Mouse (Mus musculus) Patski (cell line): ENCODE measurements at regions not wholly inside any gene's neighbourhood (a gene's known extent, or its start where the extent isn't known, plus 50 kb on each side); places are given as distances from the start of the nearest gene placed in this dataset.
A peak's percentile ranks its signal among the peaks of the same experiment; 100 is the strongest.

Source experiments
- ATAC-seq: fragments of 100-300 bp; one replicate; pipeline ENCODE4 v1.8.0; 2021
- CTCF ChIA-PET: fragments of 350-600 bp; sonication (Branson Sonifier 250); formaldehyde crosslinking; loops from one replicate; lab custom pipeline; 2022; ENCODE audit warnings: inconsistent platforms; lab: Charles Lee
- POLR2A ChIA-PET: fragments of 350-600 bp; sonication (Branson Sonifier 250); formaldehyde crosslinking; loops from one replicate; lab custom pipeline; 2022; ENCODE audit warnings: antibody characterized with exemption, inconsistent platforms; lab: Charles Lee
- DNase-seq: peaks from one replicate; pipeline ENCODE4 v3.0.0-alpha.2; 2011; ENCODE audit warnings: low read depth, low spot score
- H3K27me3 ChIP-seq: fragments of 371-371 bp; one replicate; pipeline ENCODE4 v1.5.1; 2021
- CTCF ChIP-seq: fragments of 100-300 bp; IDR thresholded peaks from one replicate; pipeline ENCODE4 v1.5.1; 2021
- in situ Hi-C: fragments of 300-500 bp; cut with MboI; formaldehyde crosslinking; loops from 3 replicates; pipeline ENCODE4 v1.11.1; 2018; ENCODE audit warnings: low pct_unique_long_range_greater_than_20kb, mixed read lengths

DNA sequence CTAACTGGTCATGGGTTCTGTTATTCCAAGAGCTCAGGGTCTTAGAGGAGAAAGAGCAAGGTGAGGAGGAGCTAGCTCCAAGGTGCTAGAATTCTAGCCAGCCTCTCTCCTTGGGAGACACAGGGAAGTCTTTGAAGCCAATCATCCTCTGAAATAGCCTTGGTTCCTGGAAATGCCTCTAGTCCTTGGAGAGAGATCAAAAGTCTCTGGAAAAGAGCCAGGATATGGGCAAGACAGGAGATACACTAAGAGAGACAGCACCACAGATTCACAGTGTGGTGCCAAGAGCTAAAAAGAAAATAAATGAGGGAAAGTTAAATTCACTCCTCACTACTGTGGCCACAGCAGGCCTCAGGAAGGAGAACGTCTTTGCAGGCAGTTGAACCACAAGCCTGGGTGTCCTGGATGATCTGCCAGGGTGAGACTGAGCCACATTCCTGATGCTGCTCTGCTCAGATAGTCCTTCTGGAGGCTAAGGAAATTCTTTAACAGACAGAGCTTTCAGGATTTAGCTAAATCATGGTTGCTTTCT is 589.6 kb downstream of the Insc start:
- no peak for TF ChIP-seq CTCF
- in situ Hi-C loops = no loop called here
- ChIA-PET POLR2A (no interaction called here), CTCF (interaction anchor here (1.2 to 1.6 kb wide), 3 partner anchors 10 to 30 kb away, joined by 3 to 5 read pairs (median 3); no protein-coding TSS in a partner anchor)
- H3K27me3 ChIP-seq = no peaks in the 10 kb centered on the region
- DNase-seq (no peak), ATAC-seq (no peak)

DNA sequence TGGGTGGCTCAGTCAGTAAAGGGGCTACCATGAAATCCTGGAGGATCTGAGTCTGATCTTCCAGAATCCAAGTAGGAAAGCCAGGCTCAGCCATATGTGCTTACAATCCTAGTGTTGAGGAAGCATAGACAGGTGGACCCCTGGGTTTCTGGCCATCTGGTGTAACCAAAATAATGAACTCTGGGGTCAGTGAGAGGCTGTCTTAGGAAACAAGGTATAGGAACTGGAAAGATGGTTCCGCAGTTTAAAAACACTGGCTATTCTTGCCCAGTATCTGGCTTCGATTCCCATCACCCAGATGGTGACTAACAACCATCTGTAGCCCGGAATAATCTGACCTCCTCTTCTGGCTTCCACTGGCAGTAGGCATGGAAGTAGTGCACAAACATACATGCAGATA is 591.6 kb downstream of the Insc start:
- in situ Hi-C loops = no loop called here
- no peak for TF ChIP-seq CTCF
- ATAC-seq = no peak
- no peak for DNase-seq
- POLR2A ChIA-PET = no interaction called here
- CTCF ChIA-PET = no interaction called here
- H3K27me3 ChIP-seq = no peaks in the 10 kb centered on the region

DNA sequence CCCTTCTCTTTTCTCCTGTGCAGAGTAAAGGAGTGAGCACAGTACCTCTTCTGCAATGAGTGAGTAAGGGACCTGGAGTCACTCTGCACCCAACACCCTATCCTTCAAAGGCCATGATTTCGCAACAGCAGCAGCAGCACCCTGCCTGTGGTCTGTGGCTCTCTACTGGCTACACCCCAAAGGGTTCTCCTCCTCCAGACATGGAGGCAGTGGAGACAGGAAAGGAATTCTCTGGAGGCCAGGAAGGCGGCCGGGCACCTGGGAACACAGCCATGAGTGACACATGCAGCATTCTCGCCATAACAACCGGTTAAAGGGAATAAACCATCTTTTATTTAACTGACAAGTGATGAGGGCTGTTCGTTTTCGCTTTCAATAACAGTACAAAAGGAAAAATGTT is 596.7 kb downstream of the Insc start:
- no peak for TF ChIP-seq CTCF
- ATAC-seq (no peak), DNase-seq (no peak)
- no peaks in the 10 kb centered on the region for H3K27me3 ChIP-seq
- CTCF ChIA-PET = no interaction called here
- in situ Hi-C loops = no loop called here
- POLR2A ChIA-PET = interaction anchor here (0.6 to 0.7 kb wide), 2 partner anchors 15 to 20 kb away, joined by 3 read pairs; no protein-coding TSS in a partner anchor

DNA sequence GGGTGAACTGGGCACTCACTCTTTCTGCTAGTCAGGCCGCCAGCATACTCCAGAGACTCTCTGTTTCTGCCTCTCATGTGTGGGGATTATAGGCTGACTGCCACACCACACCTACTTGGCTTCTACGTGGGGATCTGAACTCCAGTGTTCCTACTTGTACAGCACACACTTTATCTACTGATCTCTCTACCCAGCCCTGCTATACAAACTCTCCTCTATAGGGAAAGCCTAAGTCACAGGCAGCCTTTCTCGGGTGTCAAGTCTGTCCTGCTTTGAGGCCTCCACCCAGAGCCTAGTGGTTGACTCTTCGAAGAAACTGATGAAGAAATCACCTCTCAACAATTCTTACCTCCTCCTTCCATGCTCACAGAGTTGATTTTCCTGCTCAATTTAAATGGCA is 597.5 kb downstream of the Insc start:
- ChIA-PET CTCF (no interaction called here), POLR2A (interaction anchor here (0.7 kb wide), 1 partner anchor 16 kb away, joined by 3 read pairs; no protein-coding TSS in a partner anchor)
- in situ Hi-C loops = no loop called here
- no peak for TF ChIP-seq CTCF
- DNase-seq (no peak), ATAC-seq (no peak)
- H3K27me3 ChIP-seq = no peaks in the 10 kb centered on the region

DNA sequence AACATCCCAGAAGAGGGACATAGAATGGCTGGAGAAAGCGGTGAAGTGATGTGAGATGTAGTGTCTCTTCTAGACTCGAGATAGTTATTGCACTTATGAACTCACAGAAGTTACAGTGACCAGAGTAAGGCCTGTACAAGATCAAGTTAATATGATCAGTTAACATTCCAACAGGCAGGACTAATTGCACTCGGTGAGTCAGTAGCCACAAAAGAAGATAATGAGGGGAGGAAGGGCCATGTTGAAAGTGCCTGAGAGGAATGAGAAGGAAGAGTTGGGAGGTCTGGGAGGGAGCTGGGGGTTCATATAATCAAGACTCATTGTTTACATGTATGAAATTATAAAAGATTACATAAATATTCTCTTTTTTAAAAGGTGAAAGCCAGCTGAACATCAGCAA is 602.3 kb downstream of the Insc start:
- POLR2A ChIA-PET = no interaction called here
- in situ Hi-C loops = no loop called here
- CTCF ChIA-PET = no interaction called here

DNA sequence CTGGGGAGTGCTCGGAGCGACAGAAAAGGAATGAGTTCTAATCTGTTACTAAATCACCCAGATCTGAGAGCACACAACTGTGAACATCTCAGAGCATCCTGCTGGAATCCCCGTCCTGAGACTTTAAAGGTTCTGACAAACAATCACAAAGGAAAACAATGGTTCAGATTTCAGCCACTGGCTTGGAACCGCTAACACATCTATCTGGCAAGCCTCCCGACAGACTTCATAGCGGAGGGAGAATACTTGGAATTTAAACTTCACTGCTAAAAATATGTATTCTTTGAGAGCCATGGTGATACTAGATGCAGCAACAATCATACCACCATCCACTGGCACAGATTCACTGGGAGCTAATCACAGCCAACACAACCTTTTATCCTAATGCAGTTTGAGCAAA is 615.2 kb downstream of the Insc start:
- H3K27me3 ChIP-seq = no peaks in the 10 kb centered on the region
- ATAC-seq (no peak), DNase-seq (no peak)
- ChIA-PET POLR2A (interaction anchor here (0.6 kb wide), 2 partner anchors 60 to 657 kb away, joined by 3 to 4 read pairs; no protein-coding TSS in a partner anchor), CTCF (interaction anchor here (4.2 kb wide), 1 partner anchor 8 kb away, joined by 16 read pairs; no protein-coding TSS in a partner anchor)
- in situ Hi-C loops = loop anchor here (5.0 kb wide), 1 partner anchor 136 kb away; no protein-coding TSS in a partner anchor
- TF ChIP-seq CTCF = no peak

More for the DNA sequence above, 602.3 kb downstream of the Insc start:
- ATAC-seq (no peak), DNase-seq (no peak)
- no peak for TF ChIP-seq CTCF
- H3K27me3 ChIP-seq = no peaks in the 10 kb centered on the region

DNA sequence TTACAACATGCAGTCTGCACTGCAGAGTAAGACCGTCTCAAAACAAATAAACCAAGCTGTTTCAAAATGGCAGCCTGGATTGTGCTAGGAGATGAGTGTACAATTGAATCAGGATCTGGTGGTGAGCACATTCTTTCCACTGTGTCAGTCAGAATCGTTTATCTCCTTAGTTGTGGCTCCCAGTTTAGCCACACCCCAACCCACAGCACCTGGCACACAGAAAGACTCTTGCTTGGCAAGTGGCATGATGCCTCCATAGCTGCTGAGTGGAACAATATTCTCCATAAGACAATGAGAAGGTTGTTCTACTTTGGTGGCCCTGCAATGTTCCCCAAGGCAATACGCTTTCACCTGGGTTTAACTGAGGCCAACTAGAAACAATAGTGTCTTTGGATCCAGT is 616.6 kb downstream of the Insc start:
- in situ Hi-C loops = no loop called here
- POLR2A ChIA-PET = interaction anchor here (0.7 kb wide), 1 partner anchor 110 kb away, joined by 3 read pairs; no protein-coding TSS in a partner anchor
- no peaks in the 10 kb centered on the region for H3K27me3 ChIP-seq
- DNase-seq (no peak), ATAC-seq (no peak)
- TF ChIP-seq CTCF = no peak
- CTCF ChIA-PET = no interaction called here

DNA sequence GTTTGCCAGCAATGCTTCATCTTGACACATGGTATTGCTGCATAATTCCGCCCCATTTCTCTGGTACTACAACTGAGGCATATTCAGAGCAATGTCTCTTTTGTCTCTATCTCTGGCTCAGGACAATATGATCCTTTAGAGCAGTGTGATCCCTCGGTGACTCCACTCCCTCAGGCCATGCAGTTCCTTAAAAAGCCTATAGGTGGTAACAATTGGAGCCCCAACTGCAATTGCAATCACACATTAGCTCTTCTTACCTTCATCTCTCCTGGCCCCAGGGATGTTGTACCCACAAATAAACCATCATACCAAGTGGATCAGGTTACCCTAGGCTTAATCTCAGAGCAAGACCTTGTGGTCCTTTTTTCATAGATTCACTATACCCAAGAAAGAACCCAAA is 618.6 kb downstream of the Insc start:
- ATAC-seq = no peak
- no peak for TF ChIP-seq CTCF
- in situ Hi-C loops = no loop called here
- ChIA-PET CTCF (no interaction called here), POLR2A (no interaction called here)
- DNase-seq = no peak
- no peaks in the 10 kb centered on the region for H3K27me3 ChIP-seq

DNA sequence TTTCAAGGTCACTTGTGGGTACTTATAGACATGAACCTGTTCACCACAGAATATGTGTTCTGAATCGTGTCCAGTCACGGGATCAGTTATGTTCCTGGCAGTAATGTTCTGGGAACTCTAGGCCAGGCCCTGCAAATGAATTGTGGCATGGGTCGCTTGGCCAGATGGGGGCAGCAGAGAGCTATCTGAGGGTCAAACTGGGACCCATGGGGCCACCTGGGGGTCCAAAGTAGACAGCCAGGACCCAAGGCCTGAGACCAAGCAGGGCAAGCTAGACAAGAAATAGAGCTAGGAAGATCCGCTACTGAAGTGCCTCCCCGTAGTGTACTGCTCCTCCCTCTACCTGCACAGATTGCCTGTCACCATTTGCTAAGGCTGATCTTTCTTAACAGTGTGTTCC is 623.4 kb downstream of the Insc start:
- ChIA-PET CTCF (interaction anchor here (1.1 to 2.1 kb wide), 7 partner anchors 10 to 673 kb away, joined by 3 to 16 read pairs (median 3); partner anchors contain the start of genes 1110004F10Rik and Sox6), POLR2A (no interaction called here)
- no peaks in the 10 kb centered on the region for H3K27me3 ChIP-seq
- DNase-seq = no peak
- ATAC-seq = peak; percentile 31
- peak; percentile 85 for TF ChIP-seq CTCF
- in situ Hi-C loops = loop anchor here (5.0 kb wide), 1 partner anchor 670 kb away; the partner anchor contains the start of genes 1110004F10Rik and Sox6

DNA sequence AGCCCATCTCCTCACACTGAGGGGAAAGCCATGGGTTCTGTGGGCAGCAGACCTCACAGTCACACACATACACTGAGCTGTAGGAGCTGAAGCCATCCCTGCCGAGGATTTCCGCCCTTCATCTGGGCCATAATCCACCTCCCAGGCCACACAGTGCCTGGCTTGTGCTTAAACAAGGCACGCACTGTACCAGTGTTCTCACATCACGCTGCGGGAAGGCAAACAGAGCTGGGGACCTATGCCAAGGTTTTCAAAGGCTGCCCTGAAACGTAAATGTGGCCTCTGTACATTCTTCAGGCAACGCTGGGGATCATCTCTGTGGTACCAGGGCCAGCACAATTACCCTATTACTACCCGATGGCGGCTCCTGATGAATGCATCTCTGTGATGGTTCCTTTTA is 627.6 kb downstream of the Insc start:
- in situ Hi-C loops = no loop called here
- DNase-seq (no peak), ATAC-seq (no peak)
- ChIA-PET CTCF (no interaction called here), POLR2A (interaction anchor here (0.7 kb wide), 1 partner anchor 293 kb away, joined by 4 read pairs; no protein-coding TSS in a partner anchor)
- H3K27me3 ChIP-seq = no peaks in the 10 kb centered on the region
- TF ChIP-seq CTCF = no peak

DNA sequence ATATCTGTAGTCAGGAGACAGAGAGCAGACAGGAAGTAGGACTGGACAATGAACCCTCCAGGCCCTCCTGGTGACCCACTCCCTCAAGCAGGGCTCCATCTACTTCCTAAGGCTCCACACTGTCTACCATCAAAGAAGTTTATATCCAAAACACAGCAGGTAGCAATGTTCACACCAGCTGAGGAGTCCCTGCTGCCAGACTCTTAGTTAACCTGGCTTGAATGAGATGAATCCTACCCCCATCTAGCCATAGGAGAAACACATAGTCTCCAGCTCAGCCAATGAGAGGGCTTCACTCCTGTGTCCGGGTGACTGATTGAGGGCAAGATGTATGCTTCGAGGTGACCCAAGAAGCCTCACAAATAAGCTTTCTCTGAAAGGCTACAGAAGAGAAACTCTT is 629.4 kb downstream of the Insc start:
- no peak for ATAC-seq
- ChIA-PET POLR2A (no interaction called here), CTCF (no interaction called here)
- in situ Hi-C loops = no loop called here
- no peak for TF ChIP-seq CTCF
- no peak for DNase-seq
- H3K27me3 ChIP-seq = no peaks in the 10 kb centered on the region
